Mouse (Mus musculus): ENCODE data around the gene Kcnrg.
"Not testable (repeated sequence)": the region's sequence is repeated elsewhere in the genome, so short reads cannot be mapped to it uniquely, and the experiment has no call there.

The Kcnrg gene

DNA sequence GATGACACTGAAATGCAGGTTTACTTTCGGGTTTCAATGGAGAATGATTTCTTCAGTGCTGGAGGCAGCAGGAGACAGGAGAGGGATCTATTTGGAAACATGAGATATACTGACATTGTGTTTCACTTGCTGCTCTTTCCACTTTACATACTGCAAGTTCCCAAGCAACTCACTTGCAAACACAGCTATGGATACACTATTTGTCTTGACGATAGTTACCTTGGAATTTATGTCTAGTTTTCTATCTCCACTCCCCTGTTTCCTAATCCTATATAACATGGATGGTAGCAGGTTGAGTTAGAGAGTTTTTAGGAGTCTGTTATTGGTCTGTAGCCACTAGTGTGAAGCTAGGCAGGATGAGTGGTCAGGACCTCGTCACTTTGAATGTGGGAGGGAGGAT is at the start of gene Kcnrg:
Gene Kcnrg, plus strand, starts transcription at position 301 of the 400 bp plus-strand sequence.
- DNase-seq (ENCODE audit: low read depth, low spot score), result no peak

DNA sequence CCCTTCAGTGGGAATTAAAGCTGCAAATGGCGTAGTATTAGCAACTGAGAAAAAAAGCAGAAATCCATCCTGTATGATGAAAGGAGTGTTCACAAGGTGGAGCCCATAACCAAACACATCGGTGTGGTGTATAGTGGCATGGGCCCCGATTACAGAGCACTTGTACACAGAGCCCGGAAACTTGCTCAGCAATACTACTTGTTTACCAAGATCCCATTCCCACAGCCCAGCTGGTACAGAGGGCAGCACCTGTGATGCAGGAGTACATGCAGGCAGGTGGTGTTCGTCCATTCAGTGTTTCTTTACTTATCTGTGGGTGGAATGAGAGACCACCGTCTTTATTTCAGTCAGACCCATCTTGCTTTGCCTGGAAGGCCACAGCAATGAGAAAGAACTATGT is 48.4 kb upstream of the Kcnrg start:
- DNase-seq (ENCODE audit: low read depth, low spot score), result no peak

DNA sequence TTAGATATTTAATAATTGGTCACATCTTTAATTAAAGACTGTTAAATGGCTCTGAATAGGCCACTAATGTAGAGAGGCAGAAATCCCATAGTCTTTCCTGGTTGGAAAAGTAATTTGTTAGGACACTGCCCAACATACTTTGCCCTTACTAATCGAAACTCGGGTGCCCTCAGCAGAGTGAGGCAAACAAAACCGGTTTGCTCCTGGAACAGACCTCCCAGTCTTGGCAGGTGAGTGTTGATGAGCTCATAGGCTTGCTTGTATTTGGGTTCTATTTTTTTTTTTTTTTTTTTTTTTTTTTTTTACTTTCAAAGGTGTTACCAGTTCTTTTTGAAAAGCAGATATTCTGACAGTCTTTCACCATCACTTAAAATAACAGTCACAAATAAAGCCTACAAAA is 47.4 kb upstream of the Kcnrg start:
- no peak for DNase-seq (ENCODE audit: low read depth, low spot score)

DNA sequence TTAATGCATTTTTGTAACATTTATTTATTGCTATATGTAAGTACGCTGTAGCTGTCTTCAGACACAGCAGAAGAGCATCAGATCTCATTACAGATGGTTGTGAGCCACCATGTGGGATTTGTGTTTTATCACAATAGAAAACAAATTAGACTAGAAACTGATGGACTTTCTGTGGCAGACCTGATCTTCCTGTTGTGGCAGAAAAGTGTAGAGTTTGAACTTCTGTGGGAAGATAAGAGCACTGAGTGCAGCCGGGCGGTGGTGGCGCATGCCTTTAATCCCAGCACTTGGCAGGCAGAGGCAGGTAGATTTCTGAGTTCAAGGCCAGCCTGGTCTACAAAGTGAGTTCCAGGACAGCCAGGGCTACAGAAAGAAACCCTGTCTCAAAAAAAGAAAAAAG is 41.0 kb upstream of the Kcnrg start:
- DNase-seq (ENCODE audit: low read depth, low spot score), result not testable (repeated sequence)

DNA sequence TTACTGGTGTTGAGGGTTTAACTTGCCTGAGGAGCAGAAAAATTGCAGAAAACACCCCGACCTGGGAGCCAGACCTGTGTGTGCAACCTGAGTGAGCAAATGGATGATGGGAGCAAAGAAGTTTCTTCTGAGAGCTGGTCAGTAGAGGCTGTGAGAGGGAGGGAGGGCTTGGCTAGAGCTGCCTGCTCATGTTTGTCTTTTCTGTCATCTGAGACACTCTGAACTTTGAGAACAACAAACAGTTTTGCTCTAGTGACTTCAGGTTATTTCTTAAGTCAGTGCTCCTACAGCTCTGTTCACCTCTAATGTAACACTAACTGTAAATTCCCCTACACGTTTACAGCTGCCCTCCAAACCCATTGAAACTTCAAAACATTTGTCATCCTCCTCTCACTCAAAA is 37.9 kb upstream of the Kcnrg start:
- DNase-seq (ENCODE audit: low read depth, low spot score), result no peak

DNA sequence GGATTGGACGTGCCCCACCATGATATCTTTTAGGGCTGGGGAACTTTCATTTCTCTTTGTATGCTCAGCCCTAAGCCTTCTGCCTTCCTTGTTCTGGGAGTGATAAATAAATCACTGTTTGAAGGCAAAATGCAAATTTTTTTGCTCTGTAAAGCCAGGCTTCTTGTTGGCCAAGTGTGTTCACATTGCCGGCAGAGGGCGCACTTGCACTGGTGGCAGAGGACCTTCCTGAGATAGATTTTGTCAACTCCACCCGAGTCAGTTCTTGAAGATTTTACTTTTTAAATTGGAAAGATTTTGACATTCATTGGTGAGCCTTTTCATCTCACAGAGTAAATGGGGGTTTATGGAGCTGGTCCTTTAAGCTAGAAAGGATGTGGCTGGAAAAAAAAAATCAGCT is 35.9 kb upstream of the Kcnrg start:
- peak; percentile 84 for DNase-seq (ENCODE audit: low read depth, low spot score)

DNA sequence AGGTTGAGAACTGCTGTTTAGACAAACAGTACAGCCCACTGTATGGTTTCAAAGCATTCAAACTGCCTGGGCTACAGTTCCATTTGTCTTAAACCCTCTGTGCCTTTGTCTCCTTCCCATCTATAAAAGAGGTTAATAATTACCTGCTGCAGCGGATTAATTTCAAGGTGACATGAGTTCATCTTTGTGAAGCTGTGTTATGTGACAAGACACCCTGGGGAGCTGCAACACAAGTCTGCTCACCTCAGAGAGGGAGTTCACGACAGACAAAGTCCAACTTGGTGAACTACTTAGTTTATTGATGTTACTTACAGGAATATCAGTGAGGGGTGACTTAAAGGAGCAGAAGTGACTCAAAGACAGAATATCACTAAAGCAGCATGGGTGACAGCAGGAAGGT is 35.1 kb upstream of the Kcnrg start:
- no peak for DNase-seq (ENCODE audit: low read depth, low spot score)

DNA sequence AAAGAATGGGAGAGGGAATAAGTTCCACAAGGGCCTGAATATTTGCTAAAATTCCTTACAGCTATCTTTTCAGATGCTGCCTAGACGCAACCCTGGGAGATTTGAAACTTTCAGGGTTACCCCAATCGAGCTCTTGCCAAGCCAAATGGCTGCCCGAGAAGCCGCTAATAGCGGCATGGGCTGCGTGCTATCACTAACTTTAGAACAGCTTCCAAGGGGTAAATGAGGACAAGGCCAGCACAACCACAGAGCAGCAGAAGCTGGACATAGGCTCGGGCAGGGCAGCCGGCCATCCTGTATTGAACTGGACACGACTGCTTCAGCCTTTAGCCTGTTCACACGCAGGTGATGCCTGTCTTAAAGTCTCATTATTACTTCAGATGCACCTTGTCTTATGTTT is 32.2 kb upstream of the Kcnrg start:
- DNase-seq (ENCODE audit: low read depth, low spot score), result no peak

DNA sequence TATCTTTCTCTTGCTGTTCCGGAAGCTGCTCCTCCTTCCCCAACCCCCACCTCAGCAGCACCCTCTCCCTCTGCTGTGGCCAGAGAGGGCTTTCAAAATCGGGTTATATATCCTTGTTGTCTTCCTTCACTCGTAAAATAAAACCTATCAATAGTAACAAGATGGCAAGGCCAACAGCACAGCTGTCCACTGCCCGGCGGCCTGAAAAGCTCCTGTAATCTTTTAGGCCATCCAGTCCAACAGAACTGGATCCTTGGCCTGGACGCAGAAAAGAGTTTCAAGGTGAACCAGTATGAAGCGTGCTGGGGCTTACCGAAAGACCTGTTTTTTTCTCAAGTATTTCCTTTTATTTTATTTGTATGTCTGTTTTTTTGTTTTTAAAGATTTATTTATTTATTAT is 31.3 kb upstream of the Kcnrg start:
- no peak for DNase-seq (ENCODE audit: low read depth, low spot score)

DNA sequence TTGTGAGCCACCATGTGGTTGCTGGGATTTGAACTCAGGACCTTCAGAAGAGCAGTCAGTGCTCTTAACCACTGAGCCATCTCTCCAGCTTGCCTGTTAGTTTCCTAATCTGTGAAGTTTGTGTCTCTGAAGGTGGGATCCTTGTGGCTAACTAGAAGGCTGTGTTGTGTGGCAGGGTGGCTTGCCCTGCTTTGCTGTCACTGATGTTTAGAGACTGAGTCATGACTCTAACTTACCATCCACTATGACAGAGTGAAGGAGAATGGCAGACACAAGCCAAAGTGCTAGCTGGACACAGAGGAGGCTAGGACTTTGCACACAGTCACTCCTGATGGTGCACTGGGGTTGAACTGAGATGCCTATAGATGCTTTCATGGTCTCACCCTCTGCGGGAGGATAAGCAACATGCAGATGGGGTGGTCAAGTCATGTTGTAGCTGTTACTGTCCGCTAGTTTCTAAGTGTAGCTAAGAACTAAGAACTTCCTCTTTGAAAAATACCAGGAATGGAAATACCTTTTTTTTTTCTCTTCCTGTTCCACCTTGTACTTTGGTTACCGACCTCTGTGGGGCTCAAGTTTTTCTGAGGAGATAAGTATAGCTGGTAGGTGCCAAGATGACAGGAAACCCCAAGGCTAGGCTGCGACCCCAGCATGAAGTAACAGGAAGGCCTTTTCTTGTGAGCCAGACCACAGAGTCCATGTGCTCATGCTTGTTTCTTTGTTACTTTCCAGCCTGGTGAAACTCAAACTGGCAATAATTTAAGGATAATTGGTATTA is 17.8 kb upstream of the Kcnrg start:
- no peak for DNase-seq (ENCODE audit: low read depth, low spot score)

DNA sequence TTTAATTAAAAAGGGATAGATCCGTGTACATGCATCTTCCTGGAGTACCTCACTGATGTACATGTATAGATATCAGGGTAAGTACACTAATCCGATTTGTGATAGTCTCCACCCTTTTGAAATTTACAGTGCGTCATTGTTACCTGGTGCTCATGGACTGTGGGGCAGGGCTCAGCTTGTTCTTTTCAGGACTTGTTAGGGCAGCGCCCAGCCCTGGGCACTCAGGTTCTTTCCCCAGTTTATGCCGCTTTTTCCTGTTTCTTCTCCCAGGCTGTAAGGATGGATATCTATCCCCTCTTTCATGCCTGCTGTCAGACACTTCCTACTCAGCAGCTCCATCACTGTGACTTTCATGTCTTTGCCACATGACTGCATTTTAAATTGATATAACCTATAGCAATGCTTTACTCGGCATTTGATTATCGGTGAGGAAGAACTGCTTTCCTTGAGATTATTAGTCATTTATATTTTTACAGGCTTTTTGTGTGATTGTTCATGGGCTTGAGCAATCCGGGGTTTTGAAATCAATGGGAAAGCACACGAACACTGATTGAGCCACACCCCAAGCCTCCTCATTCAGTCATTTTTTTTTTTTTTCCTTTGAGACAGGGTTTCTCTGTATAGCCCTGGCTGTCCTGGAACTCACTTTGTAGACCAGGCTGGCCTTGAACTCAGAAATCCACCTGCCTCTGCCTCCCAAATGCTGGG is 10.4 kb upstream of the Kcnrg start:
- no peak for DNase-seq (ENCODE audit: low read depth, low spot score)

DNA sequence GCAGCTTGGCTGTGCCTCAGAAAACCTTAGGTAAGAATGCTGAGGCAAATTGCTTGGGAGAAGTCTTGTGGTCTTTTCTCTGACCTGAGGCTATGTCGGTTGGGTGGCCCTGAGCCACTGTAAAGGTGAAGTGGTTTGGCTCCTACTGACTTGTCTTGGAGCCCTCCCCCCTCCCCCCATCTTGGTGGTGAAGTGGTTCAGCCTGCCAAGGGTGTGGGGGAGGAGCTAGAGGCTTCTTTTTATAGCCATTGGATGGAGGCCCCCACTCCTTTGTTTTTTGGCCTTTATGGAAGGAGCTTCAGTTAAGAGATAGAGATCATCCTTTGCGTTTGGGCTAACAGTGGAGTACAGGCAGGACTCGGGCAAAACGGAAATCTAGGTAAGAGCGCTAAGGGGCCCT is 9.3 kb upstream of the Kcnrg start, which contains the start of gene Trim13:
Gene Trim13, plus strand, starts transcription at position 280 of the 400 bp plus-strand sequence.
- DNase-seq (ENCODE audit: low read depth, low spot score), result no peak

DNA sequence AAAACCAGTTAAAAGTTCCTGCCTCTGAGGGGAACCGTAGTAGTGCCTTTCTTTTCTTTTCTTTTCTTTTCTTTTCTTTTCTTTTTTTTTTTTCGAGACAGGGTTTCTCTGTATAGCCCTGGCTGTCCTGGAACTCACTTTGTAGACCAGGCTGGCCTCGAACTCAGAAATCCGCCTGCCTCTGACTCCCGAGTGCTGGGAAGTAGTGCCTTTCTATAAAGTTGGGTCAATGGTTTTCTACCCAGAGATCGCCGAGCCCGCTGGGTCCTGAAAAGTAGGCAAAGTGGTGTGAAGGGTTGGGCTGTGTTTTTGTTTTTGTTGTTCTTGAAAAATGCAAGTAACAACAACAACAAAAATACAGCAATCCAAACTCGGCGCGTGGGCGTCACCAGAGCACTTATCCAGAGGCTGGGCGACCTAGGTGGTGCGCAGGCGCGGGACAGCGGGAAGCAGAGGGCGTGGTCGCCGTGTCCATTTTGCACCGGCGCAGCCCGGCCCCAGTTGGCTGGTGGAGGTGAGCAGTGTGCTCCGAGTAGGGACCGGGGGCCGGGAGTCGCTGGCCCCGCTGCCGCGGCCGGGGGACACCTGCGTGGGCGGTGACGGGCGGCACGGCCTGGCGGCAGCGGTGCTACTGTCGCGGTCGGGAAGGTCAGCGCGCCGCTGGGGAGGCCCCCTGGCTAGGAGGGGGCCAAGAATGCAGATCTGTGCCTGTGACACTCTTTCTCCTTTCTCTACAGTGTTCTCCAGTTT is 8.0 kb upstream of the Kcnrg start:
- DNase-seq (ENCODE audit: low read depth, low spot score), result peak; percentile 90

DNA sequence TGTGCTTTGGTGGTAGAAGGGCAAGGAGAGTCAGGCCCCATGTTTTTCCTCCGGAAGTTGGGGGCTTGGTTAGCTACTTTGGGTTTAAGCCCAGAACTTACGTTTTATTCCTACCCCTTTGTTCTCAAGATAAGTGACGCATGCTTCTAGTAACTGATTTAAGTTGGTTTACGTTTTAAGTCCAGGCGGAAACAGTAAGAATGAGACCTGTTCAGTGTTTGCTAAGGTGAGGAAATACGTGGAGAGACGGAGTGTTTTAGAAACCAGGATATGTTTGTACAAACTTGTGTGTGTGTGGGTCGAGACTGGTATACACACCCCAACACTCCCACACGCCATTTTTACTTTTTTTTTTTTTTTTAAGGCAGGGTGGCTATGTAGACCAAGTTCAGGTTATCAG is 5.9 kb upstream of the Kcnrg start:
- no peak for DNase-seq (ENCODE audit: low read depth, low spot score)

DNA sequence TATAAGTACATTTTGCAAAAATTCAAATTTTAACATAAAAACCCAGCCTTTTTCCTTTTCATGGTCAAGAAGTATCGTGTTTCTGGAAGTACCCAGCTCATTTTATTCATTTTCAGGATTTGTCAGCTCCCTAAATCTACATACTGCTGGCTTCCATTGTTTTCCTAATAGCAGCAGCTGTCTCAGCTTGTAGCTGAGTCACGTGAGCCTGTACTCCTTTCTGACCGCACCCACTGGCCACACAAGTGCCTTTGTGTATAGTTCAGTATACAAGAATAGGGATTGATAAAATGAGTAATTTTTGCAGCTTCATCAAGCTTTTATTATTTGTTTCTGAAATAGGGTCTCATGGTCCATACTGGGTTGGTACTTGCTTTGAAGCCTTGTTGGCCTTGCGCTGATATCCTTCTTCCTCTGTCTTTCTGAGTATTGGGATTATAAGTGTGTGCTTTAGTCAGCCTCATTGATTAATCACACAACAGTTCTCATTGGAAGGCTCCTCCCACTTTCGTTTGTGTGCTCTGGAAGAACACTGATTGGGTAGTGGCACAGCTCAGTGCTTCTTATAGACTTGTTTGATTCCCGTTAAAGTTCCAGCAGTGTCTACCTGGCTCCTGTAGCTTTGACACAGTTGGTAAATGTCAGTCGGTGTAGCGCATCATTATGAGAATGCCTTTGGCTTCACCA is 4.0 kb upstream of the Kcnrg start:
- no peak for DNase-seq (ENCODE audit: low read depth, low spot score)

DNA sequence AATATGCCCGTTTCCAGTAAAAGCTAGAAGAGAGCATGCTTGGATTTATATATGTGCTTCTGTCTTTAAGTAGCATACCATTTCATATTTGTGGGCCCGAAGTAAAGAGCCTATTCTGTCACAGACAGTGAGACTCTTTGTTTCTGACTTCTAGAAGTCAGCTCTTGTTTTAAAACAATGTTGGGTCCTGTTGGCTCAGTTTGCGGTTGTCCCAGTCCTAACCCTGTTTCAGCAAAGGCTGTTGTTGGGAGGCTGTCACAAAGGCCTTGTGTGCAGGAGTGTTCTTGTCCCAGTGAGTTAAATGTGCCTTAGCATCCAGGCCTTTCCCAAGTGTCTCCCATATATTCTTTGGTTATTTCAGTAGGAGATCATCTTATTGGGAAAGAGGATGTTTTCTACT is 3.2 kb upstream of the Kcnrg start:
- no peak for DNase-seq (ENCODE audit: low read depth, low spot score)

DNA sequence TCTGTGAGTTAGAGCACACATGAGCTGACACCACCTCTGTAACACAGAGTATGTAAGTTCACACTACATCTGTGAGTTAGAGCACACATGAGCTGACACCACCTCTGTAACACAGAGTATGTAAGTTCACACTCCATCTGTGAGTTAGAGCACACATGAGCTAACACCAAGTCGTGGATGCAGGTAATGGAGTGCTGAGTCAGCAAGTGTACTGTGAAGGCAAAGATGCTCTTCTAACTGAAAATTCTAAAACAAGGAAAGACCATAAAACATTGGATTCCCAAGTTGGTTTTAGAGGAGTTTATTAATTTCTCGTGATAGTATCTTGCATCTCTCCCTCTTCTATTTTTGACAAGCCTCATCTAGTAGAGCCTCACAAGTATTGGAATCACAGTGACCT is 1.2 kb upstream of the Kcnrg start:
- not testable (repeated sequence) for DNase-seq (ENCODE audit: low read depth, low spot score)

DNA sequence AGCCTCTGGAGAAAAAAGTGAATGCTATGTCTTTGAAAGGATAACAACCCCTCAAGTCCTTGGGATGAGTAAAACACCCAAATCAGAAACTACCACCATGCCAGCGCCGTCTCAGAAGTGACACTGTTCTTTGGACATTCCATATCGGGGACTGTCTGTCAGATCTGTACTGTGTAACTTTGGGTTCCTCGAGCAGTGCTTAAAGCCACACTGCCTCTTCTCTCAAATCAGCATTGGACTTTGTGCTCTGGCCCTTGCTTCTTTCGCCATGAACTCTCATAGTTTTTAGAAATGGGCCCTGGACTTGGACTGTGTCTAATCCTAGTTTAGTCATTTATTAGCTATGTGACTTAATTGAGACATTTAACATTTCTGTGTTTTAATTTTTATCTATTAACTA is 4.5 kb downstream of the Kcnrg start:
- DNase-seq (ENCODE audit: low read depth, low spot score), result no peak

DNA sequence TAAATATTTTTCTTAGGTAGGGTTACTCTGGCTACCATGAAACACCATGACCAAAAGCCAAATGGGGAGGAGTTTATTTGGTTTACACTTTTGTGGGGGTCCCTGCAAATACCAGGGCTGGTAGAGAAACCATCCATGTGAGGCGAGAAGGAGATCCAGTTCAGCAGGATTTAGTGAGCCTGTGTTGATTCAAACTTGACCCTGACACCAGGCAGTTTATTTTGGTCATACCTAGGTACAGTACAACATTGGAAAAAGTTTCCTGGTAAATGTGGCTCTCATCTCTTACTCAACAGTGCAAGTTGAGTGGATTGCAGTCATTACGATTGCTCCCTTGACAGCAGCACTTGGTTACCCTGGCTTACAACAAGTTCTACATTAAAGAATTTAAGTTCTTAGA is 6.1 kb downstream of the Kcnrg start:
- DNase-seq (ENCODE audit: low read depth, low spot score), result no peak

DNA sequence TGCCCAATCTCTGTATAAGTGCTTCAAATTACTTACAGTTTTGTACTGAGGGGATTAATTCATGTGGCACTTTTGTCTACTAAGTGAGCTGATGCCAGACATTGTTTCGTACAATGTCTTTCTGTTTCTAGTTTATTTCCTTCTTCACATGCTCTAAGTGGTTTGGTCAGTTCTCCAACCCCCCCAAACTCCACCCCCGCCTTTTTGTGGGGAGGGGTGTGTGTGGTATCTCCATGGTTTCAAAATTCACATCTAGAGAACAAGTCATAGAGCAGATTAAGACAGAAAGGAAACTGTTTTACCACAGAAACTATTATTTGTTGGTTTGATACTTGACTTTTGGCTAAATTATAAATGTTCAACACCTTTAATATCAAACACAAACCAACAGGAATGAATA is 13.1 kb downstream of the Kcnrg start:
- no peak for DNase-seq (ENCODE audit: low read depth, low spot score)

DNA sequence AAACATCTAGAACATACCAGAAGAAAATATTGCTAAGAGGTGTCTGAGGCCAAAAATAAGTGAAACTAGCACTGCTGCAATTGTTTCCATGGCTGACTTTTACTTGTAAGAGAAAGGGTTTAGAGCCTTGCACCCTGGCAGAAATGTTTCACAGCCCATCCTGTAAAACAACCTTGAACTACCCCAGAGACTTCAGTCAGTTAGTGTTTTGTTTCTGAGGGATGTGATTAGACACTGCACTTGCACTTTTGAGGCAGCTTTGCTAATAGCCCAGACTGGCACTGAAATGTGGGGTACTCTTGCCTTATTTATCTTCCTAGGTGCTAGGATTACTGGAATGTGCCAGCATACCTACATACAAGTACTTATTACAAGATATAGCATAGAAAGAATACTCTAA is 28.7 kb downstream of the Kcnrg start:
- DNase-seq (ENCODE audit: low read depth, low spot score), result no peak

DNA sequence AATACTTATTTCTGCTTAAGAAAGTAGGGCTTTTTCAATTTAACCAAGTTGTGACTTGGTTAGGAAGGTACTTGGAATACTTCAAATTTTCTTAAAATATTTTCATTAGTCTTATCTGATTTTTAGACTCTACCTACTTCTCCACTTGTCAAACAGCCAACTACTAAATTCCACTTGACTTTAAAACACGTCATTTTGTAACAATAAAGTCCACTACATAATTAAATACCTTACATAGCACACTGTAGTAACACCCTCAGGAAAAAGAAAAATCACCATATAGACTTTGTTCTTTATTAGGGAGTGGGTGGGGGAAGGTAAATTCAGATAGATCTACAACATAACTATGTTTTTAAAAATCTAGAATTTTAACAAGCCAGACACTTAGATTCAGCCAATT is 35.4 kb downstream of the Kcnrg start:
- no peak for DNase-seq (ENCODE audit: low read depth, low spot score)
